ENCODE assay signal across 1 mouse cellular context in the genomic region with DNA sequence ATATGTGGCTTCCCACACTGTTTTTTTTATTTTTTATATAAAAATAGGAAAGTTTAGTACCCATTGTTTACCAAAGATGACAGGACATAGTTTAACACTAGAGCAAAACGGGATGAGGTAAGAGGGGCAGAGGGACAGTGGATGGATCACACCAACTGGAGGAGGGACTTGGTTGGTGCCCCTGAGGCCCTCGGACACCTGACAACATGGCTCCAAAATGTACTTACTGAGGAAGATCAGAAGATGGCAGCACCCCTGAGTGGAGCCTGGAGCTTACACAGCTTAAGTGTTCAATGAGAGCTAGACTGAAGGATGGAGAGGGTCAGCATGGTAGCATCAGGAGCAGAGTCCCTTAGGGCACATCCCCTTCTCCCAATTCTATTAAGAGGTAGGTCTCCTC.
TF ChIP-seq lines count a peak whose summit lies in the region.

No protein-coding gene starts in this region.

TF ChIP-seq in MEL, 35 proteins besides CTCF, POLR2A, EP300 and RAD21:
- TF ChIP-seq POLR2AphosphoS5 (IDR thresholded peaks at IDR 0.05; ENCODE audit: borderline replicate concordance, low read depth, low read length), result no peak
- TF ChIP-seq BHLHE40 (IDR thresholded peaks at IDR 0.05; ENCODE audit: borderline replicate concordance, low read depth, low read length), result no peak
